Mouse (Mus musculus) ES-Bruce4 (cell line): ENCODE measurements around the gene Asic2. TPM values are rescaled to one million over a fixed set of nuclear protein-coding genes. Genes with fewer than 3 reads are reported as not detected.

ENCODE experiments used
- H3K27ac ChIP-seq: 2 replicates; pipeline ENCODE4 v1.5.1; 2012; ENCODE audit warnings: low read length, inconsistent platforms; ENCODE audit not compliant: insufficient read depth
- H3K27me3 ChIP-seq: 2 replicates; pipeline ENCODE4 v1.6.1; 2012; ENCODE audit warnings: mild to moderate bottlenecking, low read length, inconsistent platforms; ENCODE audit not compliant: control insufficient read depth, poor library complexity, insufficient read depth, severe bottlenecking
- H3K36me3 ChIP-seq: 2 replicates; pipeline ENCODE4 v1.6.1; 2012; ENCODE audit warnings: inconsistent platforms, mild to moderate bottlenecking, low read length, moderate library complexity; ENCODE audit not compliant: control insufficient read depth, poor library complexity, insufficient read depth, severe bottlenecking
- H3K4me1 ChIP-seq: one replicate; pipeline ENCODE4 v1.8.1; 2011; ENCODE audit warnings: low read length; ENCODE audit not compliant: control insufficient read depth, insufficient read depth
- H3K4me3 ChIP-seq: 2 replicates; pipeline ENCODE4 v1.5.1; 2011; ENCODE audit warnings: low read depth, mild to moderate bottlenecking, low read length
- H3K9ac ChIP-seq: 2 replicates; pipeline ENCODE4 v1.6.1; 2012; ENCODE audit warnings: low read depth, mild to moderate bottlenecking, inconsistent platforms; ENCODE audit not compliant: poor library complexity, severe bottlenecking
- H3K9me3 ChIP-seq: replicated peaks from 2 replicates; pipeline ENCODE4 v1.6.1; 2012; ENCODE audit warnings: mild to moderate bottlenecking, low read length, inconsistent platforms; ENCODE audit not compliant: control insufficient read depth, poor library complexity, insufficient read depth, severe bottlenecking
- CTCF ChIP-seq: IDR thresholded peaks from one replicate; pipeline ENCODE4 v1.8.1; 2011; ENCODE audit warnings: low read depth, low read length
- EP300 ChIP-seq: IDR thresholded peaks from 2 replicates; pipeline ENCODE4 v1.6.1; 2011; ENCODE audit warnings: low read depth, low read length; ENCODE audit not compliant: insufficient read depth
- POLR2A ChIP-seq: IDR thresholded peaks from one replicate; pipeline ENCODE4 v1.8.1; 2011; ENCODE audit warnings: low read length; ENCODE audit not compliant: insufficient read depth
- polyA plus RNA-seq: library from polyadenylated mRNA; stranded (reverse); fragments of >200 nt; gene quantifications from 2 replicates; pipeline ENCODE4 v1.2.4, GENCODE M21; 2011; ENCODE audit warnings: low read depth; ENCODE audit not compliant: missing spikeins, insufficient read depth, insufficient read length

Asic2 gene
- polyA plus RNA-seq, 1 experiment, result not detected

- H3K9ac ChIP-seq, result no peak overlapping the region
- TF ChIP-seq POLR2A, result no peak
- no peak for TF ChIP-seq EP300
- TF ChIP-seq CTCF, result no peak
Measured at GRCm38 (mm10) chr11:81845010-81845685, 123.1 kb downstream of the Asic2 start.

GRCm38 (mm10) chr11:81841001-81841400 lies 127.3 kb downstream of the Asic2 start:
- TF ChIP-seq CTCF (no peak), POLR2A (no peak), EP300 (no peak)
- Histone ChIP-seq H3K27ac (no peak overlapping the region), H3K27me3 (no peaks in the 10 kb centered on the region), H3K4me1 (no peaks in the 10 kb centered on the region), H3K4me3 (no peak overlapping the region), H3K36me3 (no peaks in the 10 kb centered on the region), H3K9me3 (no peaks in the 10 kb centered on the region), H3K9ac (no peak overlapping the region)

More at GRCm38 (mm10) chr11:81845010-81845685, 123.1 kb downstream of the Asic2 start:
- Histone ChIP-seq H3K27me3 (no peaks in the 10 kb centered on the region; the same call in 1 of the 2 replicates), H3K36me3 (no peaks in the 10 kb centered on the region), H3K9me3 (no peaks in the 10 kb centered on the region), H3K4me1 (no peaks in the 10 kb centered on the region), H3K27ac (no peak overlapping the region), H3K4me3 (no peak overlapping the region)

- Histone ChIP-seq H3K4me1 (no peaks in the 10 kb centered on the region), H3K27ac (no peak overlapping the region), H3K27me3 (no peaks in the 10 kb centered on the region), H3K36me3 (no peaks in the 10 kb centered on the region), H3K9me3 (no peaks in the 10 kb centered on the region), H3K9ac (no peak overlapping the region), H3K4me3 (no peak overlapping the region)
- TF ChIP-seq CTCF, result no peak
- no peak for TF ChIP-seq EP300
- no peak for TF ChIP-seq POLR2A
Measured at GRCm38 (mm10) chr11:81838426-81838825, 129.8 kb downstream of the Asic2 start.

GRCm38 (mm10) chr11:81832381-81832780 lies 135.9 kb downstream of the Asic2 start:
- TF ChIP-seq POLR2A (no peak), CTCF (no peak), EP300 (no peak)
- Histone ChIP-seq H3K27me3 (no peaks in the 10 kb centered on the region), H3K9ac (no peak overlapping the region), H3K36me3 (no peaks in the 10 kb centered on the region), H3K27ac (peak overlapping the region; percentile 30; the same call in 1 of the 2 replicates), H3K4me1 (peaks cover 4% of the 10 kb centered on the region), H3K4me3 (no peak overlapping the region), H3K9me3 (no peaks in the 10 kb centered on the region)

- H3K9ac ChIP-seq, result no peak overlapping the region
- TF ChIP-seq EP300 (no peak), POLR2A (no peak), CTCF (no peak)
- H3K36me3 ChIP-seq, result no peaks in the 10 kb centered on the region
- H3K4me1 ChIP-seq, result no peaks in the 10 kb centered on the region
- no peak overlapping the region for H3K4me3 ChIP-seq
- no peaks in the 10 kb centered on the region for H3K27me3 ChIP-seq
- H3K27ac ChIP-seq, result no peak overlapping the region
- no peaks in the 10 kb centered on the region for H3K9me3 ChIP-seq
Measured at GRCm38 (mm10) chr11:81816531-81816930, 151.7 kb downstream of the Asic2 start.

- TF ChIP-seq EP300 (no peak), CTCF (no peak), POLR2A (no peak)
- no peaks in the 10 kb centered on the region for H3K36me3 ChIP-seq
- no peak overlapping the region for H3K27ac ChIP-seq
- no peaks in the 10 kb centered on the region for H3K27me3 ChIP-seq
- no peak overlapping the region for H3K9ac ChIP-seq
- H3K4me3 ChIP-seq, result no peak overlapping the region
- peaks cover 5% of the 10 kb centered on the region; the same call in 1 of the 2 replicates for H3K9me3 ChIP-seq
- no peaks in the 10 kb centered on the region for H3K4me1 ChIP-seq
Measured at GRCm38 (mm10) chr11:81814816-81815215, 153.4 kb downstream of the Asic2 start.
